Mouse (Mus musculus) C2C12 (cell line): Measurements from ENCODE around the gene Tex19.1.

ENCODE experiments used
- CTCF ChIP-seq: IDR thresholded peaks from one replicate; pipeline ENCODE4 v1.5.1; 2011; ENCODE audit not compliant: control insufficient read depth, insufficient read depth, insufficient read length
- MAX ChIP-seq: IDR thresholded peaks from one replicate; pipeline ENCODE4 v1.6.1; 2011; ENCODE audit warnings: mild to moderate bottlenecking, control low read depth
- MYOG ChIP-seq: IDR thresholded peaks from one replicate; pipeline ENCODE4 v1.6.1; 2011; ENCODE audit not compliant: control insufficient read depth, insufficient read length; ENCODE audit errors: extremely low read depth
- USF1 ChIP-seq: IDR thresholded peaks from one replicate; pipeline ENCODE4 v1.6.1; 2011; ENCODE audit warnings: low read depth, mild to moderate bottlenecking, control low read depth, moderate library complexity

GRCm38 (mm10) chr11:121111051-121111450, 34.9 kb upstream of the Tex19.1 start:
- TF ChIP-seq MYOG, result no peak
- no peak for TF ChIP-seq CTCF
- no peak for TF ChIP-seq USF1
- TF ChIP-seq MAX, result no peak
